Comparison of ENCODE assay signal across 16 mouse cellular contexts in the genomic region with DNA sequence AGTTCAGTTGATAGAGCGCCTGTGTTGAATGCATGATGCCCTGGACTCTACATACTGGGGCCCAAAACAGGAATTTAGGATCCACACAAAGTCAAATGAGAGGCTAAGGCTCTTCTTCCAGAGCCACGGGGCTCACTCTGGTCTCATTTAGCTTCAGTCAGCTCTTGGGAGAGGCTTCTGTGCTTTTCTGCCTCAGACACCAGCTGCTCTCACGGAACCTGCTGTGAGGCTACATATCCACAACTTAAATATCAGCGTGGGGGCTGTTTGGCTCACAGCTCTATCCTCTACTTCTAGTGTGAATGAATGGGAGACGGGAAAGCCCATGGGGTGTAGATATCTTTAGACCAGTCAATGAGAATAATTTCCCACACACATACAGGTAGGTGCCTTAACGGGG.
A peak's percentile ranks its signal among the peaks of the same experiment; 100 is the strongest.
DNase-seq lines count a peak whose midpoint lies in the region; ATAC-seq and TF ChIP-seq lines count a peak whose summit lies in the region.
"Had no signal": no experiment of that assay in that cellular context is flagged by ENCODE, and none has a peak within 500 bp of the region (broad histone marks: within the 10 kb centered on the region; RNA-seq: fewer than 3 reads in every experiment).

No protein-coding gene starts in this region.

- DNase-seq in hindbrain, postnatal 0 days (ENCODE audit: low spot score) = peak; percentile 19
- no peak for DNase-seq in hindbrain, embryonic 11.5 days (ENCODE audit: low spot score)
- peak; percentile 73 for DNase-seq in layer of hippocampus, adult 9-11 months
- peak; percentile 45 for DNase-seq in right cerebral cortex, postnatal 14 days
- DNase-seq in gastrocnemius, postnatal 10 days = no peak
- DNase-seq: adrenal gland, postnatal 10 days; kidney, adult 11 months; kidney, postnatal 4 days; liver had no signal

- no peaks in the 10 kb centered on the region for H3K9me3 ChIP-seq in hindbrain, postnatal 0 days (ENCODE audit: low read length)
- H3K9me3 ChIP-seq in hindbrain, embryonic 11.5 days (ENCODE audit: control insufficient read depth, low read length) = no peaks in the 10 kb centered on the region
- H3K9me3 ChIP-seq: embryonic facial prominence, embryonic 13.5 days; heart, embryonic 12.5 days; lung, embryonic 15.5 days had no signal

- WGBS in hindbrain, postnatal 0 days = 56% methylated on average over 6 of the region's 6 CpGs
- 78% methylated on average over 6 of the region's 6 CpGs for WGBS in hindbrain, embryonic 11.5 days

- no peaks in the 10 kb centered on the region for H3K27me3 ChIP-seq in hindbrain, postnatal 0 days (ENCODE audit: insufficient read depth, low read length)
- no peaks in the 10 kb centered on the region for H3K27me3 ChIP-seq in hindbrain, embryonic 11.5 days (ENCODE audit: control insufficient read depth, insufficient read depth, low read length)
- H3K27me3 ChIP-seq: CH12.LX; embryonic facial prominence, embryonic 13.5 days; heart, embryonic 12.5 days; lung, embryonic 15.5 days; Patski had no signal

- no peak overlapping the region for H3K4me3 ChIP-seq in hindbrain, postnatal 0 days (ENCODE audit: low read length)
- H3K4me3 ChIP-seq in hindbrain, embryonic 11.5 days (ENCODE audit: low read depth, low read length) = no peak overlapping the region
- H3K4me3 ChIP-seq: embryonic facial prominence, embryonic 13.5 days; heart, embryonic 12.5 days; lung, embryonic 15.5 days had no signal

- H3K36me3 ChIP-seq in hindbrain, postnatal 0 days (ENCODE audit: insufficient read depth, low read length) = no peaks in the 10 kb centered on the region
- H3K36me3 ChIP-seq in hindbrain, embryonic 11.5 days (ENCODE audit: control insufficient read depth, insufficient read depth, low read length) = no peaks in the 10 kb centered on the region
- H3K36me3 ChIP-seq: embryonic facial prominence, embryonic 13.5 days; heart, embryonic 12.5 days; lung, embryonic 15.5 days had no signal

- TF ChIP-seq CTCF in hindbrain, postnatal 0 days (IDR thresholded peaks at IDR 0.05; ENCODE audit: low read depth) = no peak

- no peak overlapping the region for H3K4me2 ChIP-seq in hindbrain, postnatal 0 days (ENCODE audit: low read depth, low read length)
- H3K4me2 ChIP-seq in hindbrain, embryonic 11.5 days (replicated peaks; ENCODE audit: low read depth, low read length) = no peak overlapping the region
- H3K4me2 ChIP-seq: embryonic facial prominence, embryonic 13.5 days; heart, embryonic 12.5 days; lung, embryonic 15.5 days had no signal

- H3K4me1 ChIP-seq in hindbrain, postnatal 0 days (ENCODE audit: insufficient read depth, low read length) = 0 out of 2 replicates have a peak, but pooled peaks cover 11% of the 10 kb centered on the region
- H3K4me1 ChIP-seq in hindbrain, embryonic 11.5 days (replicated peaks; ENCODE audit: control insufficient read depth, insufficient read depth, low read length) = no peaks in the 10 kb centered on the region

- ATAC-seq in hindbrain, postnatal 0 days = no peak
- no peak for ATAC-seq in hindbrain, embryonic 11.5 days (ENCODE audit: low FRiP score)
- peak; percentile 95 for ATAC-seq in frontal cortex, adult (ENCODE audit: low TSS enrichment)
- no peak for ATAC-seq in activated CD4-positive, CD25-positive, alpha-beta regulatory T cell, adult 4 months
- ATAC-seq: Patski had no signal

- H3K27ac ChIP-seq in hindbrain, postnatal 0 days = no peak overlapping the region
- no peak overlapping the region for H3K27ac ChIP-seq in hindbrain, embryonic 11.5 days (ENCODE audit: low read depth, low read length)
- H3K27ac ChIP-seq: embryonic facial prominence, embryonic 13.5 days; lung, embryonic 15.5 days had no signal

- H3K9ac ChIP-seq in hindbrain, postnatal 0 days (replicated peaks; ENCODE audit: low read length) = no peak overlapping the region
- no peak overlapping the region for H3K9ac ChIP-seq in hindbrain, embryonic 11.5 days (ENCODE audit: low read depth, low read length)
- H3K9ac ChIP-seq: embryonic facial prominence, embryonic 13.5 days; heart, embryonic 12.5 days; lung, embryonic 15.5 days had no signal

Comparison
In these comparisons a context has a peak if more than half of its experiments do, and no peak if none do; other contexts are left out.
1. DNase-seq: peak in hindbrain, postnatal 0 days (single experiment), layer of hippocampus, adult 9-11 months (single experiment) and right cerebral cortex, postnatal 14 days (single experiment); none in hindbrain, embryonic 11.5 days (single experiment) and gastrocnemius, postnatal 10 days (single experiment).